Mouse (Mus musculus): Measurements from ENCODE around the gene Hira.

GRCm38 (mm10) chr16:18833486-18833885 is 43.4 kb upstream of the Hira start:
- TF ChIP-seq GATA1 (IDR thresholded peaks at IDR 0.05; ENCODE audit: low read length) = no peak
- no peak for TF ChIP-seq TAL1 (IDR thresholded peaks at IDR 0.05; ENCODE audit: low read length)

Measured in erythroblast, embryonic 14.5 days (primary cell).